Mouse (Mus musculus) forelimb bud, embryonic 11.5 days (tissue): Measurements from ENCODE around the gene Snx27.
A peak's percentile ranks its signal among the peaks of the same experiment; 100 is the strongest.

ENCODE experiments used
- DNase-seq: peaks from one replicate; pipeline ENCODE4 v3.0.0-alpha.2; 2012; ENCODE audit warnings: low read depth, low spot score

Gene Snx27

DNA sequence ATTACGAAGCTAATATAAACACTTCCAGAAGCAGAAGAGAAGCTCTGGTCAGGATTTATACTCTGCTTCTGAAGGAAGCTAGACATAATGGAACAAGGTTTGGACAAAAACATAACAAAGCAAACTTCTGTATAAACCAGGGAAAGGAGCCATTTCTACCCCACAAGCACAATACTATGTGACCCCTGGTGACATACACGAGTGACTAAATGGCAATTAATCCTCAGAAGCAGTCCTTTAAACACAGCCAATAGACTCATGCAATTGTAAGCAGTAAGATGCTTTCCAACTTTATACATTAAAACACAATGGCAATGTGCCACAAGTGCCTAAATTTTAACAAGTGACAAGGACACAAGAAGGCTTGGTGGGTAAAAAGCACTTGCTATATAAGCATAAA is 15.3 kb downstream of the Snx27 start:
- DNase-seq, result no peak

DNA sequence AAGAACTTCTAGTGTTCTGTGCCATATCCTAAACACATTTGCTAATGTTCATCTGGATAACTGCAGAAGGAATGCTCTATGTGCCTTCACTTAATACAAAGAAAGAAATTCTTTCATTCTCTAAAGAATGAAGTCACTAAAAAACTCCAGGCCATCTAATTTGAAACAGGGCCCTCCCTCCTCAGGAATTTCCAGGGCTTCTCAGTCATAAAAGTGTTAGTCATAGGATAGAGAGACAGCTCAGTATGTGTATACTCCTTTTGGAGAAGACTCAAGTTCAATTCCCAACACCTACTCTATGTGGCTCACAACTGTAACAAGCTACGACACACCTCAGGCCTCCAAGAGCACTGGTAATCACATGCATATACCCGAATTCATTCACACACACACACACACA is 17.0 kb downstream of the Snx27 start:
- peak; percentile 41 for DNase-seq

DNA sequence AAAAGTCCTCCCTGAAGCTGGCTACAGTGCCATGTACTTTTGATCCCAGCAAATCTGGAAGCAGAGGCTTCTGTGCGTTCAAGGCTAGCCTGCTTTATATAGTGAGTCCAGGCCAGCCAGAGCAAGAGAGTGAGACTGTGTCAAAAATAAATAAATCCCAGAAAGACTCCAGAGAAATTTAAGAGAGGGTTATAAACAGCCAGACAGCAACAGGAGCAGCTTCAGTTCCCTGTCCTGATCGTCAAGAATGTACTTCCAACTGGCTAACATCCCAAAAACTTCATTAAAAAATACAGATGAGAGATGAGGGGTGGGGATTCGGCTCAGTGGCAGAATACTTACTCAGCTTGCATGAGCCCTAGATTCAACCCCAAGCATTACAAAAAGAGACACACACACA is 17.4 kb downstream of the Snx27 start:
- DNase-seq, result no peak

DNA sequence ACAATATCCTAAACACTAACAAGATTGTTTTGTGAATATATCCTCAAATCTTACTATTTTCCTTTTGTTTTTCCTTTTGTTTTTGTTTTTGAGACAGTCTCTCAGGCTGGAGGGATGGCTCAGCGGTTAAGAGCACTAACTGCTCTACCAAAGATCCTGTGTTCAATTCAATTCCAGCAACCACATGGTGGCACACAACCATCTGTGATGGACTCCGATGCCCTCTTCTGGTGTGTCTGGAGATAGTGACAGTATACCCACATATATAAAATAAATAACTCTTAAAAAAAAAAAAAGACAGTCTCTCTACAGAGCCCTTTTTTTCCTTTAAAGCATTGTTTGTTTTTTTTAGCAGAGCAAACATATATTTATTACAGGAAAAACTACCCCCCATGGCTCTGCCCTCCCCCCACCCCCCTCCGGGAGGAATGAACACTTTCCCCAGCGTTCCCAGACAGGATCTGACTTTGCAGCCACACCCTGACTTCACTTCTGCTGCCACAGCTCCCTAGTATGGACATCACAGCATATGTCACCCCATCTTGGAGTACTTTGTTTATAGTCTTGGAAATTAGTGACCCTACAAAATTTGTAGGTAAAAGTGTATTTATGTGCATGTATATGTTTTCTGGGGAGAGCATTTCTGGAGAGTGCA is 18.0 kb downstream of the Snx27 start:
- DNase-seq, result no peak

DNA sequence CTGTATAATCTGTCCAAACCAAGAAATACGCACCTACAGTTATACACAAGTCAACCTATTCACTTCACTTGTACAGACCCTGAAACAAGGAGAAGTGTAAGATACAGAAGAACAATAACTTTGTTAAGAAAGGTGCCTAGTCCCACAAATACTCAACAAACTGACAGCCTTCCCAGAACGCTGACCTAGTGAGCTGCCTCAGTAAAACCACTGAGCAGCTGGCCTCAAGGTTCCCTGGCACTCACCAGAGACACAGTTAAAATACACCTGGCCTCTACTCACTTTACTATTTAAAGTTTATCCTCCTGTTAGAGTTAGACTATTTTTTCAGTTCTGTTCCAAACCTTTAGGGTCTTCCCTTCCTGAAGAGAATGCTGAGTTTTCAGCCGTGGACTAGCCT is 19.4 kb downstream of the Snx27 start:
- no peak for DNase-seq

DNA sequence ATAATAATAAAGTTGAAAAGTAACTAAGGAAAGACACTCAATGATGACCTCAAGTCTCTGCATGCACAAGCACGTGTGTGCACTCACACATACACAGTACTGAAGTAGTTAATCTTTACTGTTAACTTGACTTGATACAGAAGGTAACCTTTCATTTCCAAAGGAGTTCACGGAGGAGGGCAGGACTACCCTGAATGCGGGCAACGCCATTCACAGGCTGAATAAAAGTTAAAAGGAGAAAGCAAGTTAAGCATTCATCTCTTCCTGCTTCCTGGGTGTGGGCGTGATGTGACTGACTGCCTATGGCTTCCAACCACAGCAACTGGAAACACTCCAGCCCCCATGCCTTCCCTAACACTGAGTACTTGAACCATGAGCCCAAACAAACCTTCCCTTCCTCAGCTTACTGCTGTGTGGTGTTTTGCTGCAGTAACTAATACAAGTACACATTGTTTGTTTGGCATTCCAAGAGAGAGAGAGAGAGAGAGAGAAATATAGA is 22.5 kb downstream of the Snx27 start:
- no peak for DNase-seq

DNA sequence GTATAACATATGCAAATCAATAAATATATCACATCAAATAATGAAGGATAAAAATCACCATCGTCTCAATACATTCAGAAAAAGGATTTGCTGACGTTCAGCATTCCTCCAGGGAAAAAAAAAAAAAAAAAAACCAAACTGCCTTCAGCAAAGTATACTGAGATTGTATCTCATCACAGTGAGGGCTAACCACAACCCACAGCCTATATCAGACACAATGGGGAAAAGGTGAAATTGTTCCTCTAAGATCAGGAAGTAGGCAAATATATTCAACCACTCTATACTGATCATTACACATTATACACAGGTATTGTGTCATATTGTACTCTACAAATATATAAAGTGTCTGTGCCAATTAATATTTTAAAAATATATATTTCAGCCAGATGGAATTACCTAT is 33.5 kb downstream of the Snx27 start:
- no peak for DNase-seq

DNA sequence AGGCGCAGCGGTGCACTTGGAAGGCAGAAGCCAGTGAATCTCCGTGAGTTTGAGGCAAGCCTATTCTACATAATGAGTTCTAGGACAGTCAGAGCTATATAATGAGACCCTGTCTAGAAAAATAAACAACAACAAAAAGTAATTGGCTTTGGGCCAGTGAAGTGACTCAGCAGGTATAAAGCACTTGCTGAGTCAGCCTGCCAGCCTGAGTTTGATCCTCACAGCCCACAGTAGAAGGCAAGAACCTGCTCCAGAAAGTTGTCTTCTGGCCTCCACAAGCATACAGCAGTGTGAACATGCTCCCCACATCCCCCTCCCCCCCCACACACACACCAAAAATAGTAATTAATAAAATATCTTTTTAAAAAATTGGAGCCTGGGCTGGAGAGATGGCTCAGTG is 45.3 kb downstream of the Snx27 start:
- no peak for DNase-seq

DNA sequence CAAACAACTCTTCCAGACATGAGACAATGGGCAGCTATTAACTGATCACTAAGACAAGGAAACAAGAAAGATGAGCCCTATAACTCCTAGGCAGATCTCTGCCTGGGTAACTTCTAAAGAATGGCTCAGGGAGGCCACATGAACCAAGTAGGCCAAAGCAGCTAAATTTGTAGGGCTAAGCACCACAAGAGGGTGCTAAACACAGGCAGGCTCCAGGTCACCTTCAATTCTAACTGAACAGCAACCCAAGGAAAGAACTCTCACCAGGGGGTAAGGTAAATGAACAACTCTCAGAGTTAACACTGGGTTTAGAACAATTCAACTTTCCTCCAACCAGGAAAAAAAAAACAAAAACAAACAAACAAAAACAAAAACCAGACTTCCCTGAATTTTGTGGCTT is 48.5 kb downstream of the Snx27 start:
- DNase-seq, result no peak

DNA sequence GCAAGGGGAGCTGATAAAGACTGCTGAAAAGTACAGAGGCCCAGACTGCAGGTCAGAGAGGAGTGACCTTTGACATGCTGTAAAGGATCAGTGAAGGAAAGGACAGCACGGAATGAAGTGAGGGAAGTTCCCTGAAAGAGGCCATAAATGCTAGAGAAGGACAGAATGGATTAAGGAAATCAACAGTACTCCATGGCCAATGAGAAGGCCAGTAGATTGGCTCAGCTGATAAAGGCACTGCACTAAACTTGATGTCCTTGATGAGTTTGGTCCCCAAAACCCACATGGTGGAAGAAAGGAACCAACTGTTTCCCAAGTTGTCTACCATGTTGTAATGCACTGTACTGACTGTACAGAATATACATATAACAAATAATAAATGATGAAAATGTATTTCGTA is 55.8 kb downstream of the Snx27 start:
- no peak for DNase-seq

DNA sequence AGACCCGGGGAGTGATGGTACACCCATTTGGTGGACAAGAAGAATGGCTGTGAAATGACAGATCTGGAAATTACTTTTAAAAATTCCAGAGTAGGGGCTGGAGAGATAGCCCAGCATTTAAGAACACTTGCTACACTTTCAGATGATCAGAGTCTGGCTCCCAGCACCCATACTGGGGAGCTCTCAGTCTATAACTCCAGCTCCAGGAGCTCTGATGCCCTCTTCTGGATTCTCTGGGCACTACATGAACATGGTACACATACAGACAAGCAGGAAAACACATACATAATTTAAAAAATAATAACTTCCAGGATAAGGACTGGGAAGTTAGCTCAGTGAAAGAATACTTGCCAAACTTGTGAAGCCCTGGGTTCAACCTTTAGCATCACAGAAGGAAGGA is 75.9 kb downstream of the Snx27 start:
- peak; percentile 2 for DNase-seq

DNA sequence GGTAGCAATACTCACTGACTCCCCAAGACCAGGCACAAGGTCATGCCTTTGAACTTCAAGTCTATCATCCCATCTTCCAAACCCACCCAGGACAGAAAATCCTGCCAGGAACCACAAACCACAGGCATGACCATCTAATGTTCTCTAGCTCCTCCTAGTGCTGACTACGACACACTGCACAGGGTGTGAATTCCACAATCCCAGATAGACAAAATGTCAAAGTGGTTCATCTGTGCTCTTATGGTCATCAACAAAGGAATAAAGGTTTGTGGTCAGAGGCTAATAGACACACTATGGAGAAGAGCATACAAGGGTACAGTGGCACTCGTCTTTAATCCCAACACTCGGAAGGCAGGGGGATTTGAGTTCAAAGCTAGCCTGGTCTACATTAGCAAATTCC is 80.3 kb downstream of the Snx27 start:
- DNase-seq, result peak; percentile 14

DNA sequence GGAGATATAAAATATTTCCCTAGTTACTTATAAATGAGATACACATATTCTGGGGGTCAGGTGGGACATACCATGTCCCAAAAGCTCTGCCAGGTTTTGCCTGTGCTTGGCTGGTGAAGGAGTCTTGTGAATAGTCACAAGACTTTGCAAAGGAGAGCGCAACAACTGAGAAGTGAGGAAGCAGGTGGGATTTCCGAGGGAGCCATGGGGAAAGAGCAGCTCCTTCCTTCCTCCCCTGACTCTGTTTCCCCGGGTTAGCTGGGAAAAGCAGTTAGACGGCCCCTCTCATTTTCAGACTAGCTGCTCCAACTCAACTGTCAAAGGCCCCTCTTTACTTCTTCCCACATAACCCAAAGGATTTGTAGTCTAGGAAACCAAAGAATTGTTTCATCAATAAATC is 85.4 kb downstream of the Snx27 start:
- no peak for DNase-seq

DNA sequence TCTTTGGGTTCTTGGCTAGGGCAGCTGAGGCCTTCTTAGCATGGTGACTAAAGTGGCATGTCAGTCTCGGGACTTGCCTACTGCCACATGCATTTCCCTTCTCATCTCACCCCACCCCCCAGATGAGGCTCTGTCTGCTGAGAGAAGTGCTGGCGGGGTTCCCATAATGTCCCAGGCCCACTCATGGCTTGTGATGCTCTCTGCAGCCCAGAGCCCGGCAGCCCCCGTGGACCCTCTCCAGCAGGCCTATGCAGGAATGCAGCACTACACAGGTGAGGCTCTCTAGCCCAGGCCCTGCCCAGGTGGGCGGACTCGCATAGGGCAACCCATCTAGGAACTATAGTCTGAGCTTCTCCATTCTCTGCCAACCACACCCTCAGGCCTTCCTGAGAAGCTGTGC is 94.9 kb downstream of the Snx27 start:
- no peak for DNase-seq

DNA sequence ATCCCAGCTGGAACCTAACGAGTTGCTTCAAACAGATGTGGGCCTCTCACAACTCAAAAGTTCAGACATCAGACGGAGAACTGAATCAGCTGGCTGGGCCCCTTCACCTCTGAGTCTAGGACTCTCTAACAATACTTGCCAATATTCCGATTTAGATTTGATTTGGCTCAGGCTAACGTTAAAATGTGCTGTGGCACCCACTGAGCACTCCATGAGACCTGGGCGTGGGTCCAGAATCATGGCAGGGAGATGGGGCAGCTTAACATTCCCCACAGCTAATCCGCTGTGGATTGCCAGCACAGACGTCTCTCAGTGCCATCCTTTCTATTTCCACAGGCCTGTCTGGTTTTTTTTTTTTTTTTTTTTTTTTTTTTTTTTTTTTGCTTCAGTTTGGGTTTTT is 96.6 kb downstream of the Snx27 start:
- no peak for DNase-seq

DNA sequence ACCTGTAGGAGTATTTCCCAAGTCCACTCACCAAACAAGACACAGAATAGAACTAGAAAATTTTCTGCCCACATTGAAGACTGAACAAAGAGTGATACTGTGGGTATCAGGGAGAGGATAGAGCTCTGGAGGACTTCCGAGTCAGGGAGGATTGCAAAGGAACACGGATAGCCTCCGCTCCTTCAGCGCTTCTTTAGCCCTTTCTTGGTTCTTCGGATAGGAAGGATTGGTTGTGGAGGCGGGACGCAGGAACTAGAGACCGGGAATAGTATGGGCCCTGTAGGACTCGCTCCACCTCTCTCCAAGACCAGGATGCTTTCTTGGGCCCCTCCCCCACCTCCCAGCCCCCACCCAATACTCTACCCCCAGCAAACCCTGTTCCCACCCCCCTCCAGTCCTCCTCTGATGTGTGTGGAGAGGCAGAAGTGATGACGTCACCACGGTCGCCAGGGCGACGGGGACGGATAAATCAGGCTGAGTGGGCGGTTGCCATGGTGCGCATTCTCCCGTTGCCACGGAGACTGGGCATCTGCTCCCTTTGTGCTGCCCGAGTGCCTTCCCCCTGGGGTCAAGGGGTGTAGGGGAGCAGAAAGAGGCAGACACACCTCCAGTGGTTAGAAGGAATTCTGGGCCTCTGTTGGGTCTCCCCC is 98.6 kb downstream of the Snx27 start:
- peak; percentile 70 for DNase-seq

DNA sequence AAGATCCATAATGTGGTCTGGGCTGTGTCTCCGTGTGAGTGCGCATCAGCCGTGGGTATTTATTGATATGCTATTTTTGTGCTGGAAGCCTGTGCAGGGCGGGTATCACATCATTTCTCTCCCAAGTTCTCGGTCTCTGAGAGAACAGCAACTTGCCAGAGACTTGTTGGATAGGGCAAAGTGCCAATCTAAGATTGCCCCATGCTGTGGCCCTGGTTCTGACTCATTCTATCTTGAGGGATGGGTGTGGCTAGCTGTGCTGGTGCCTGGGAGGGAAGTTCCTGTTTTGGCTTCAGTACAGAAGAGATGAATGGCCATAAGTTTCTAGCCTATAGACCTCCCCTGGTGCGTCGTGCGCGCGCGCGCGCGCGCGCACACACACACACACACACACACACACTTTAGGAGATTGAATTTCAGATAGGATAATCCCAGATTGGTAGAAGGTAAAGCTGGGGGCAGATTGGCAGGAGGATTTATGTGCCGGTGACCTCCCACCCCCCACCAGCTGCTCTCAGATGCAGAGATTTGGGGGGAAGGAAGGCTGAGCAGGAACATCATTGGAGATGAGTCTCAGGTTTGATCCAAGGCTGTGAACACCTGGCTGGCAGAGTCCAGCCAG is 99.6 kb downstream of the Snx27 start:
- no peak for DNase-seq

DNA sequence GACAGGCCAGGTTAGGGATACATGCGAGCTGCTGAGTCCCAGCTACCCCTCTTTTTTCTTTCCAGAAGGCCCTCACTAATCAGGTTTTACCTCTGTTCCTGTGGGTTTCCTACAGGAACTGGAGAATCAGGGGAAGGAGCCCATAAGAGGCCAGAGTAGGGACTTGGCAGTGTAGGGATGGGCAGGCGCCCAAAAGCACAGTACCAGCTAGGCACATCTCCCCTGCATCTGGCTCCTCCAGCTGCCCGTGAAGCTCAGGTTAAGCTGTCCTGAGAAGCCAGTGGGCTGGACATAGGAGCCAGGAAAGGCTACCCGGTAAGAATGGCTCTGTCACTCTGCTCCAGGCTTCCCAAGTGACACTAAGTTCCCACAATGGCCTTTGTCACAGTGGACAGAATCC is 101.1 kb downstream of the Snx27 start:
- DNase-seq, result no peak

DNA sequence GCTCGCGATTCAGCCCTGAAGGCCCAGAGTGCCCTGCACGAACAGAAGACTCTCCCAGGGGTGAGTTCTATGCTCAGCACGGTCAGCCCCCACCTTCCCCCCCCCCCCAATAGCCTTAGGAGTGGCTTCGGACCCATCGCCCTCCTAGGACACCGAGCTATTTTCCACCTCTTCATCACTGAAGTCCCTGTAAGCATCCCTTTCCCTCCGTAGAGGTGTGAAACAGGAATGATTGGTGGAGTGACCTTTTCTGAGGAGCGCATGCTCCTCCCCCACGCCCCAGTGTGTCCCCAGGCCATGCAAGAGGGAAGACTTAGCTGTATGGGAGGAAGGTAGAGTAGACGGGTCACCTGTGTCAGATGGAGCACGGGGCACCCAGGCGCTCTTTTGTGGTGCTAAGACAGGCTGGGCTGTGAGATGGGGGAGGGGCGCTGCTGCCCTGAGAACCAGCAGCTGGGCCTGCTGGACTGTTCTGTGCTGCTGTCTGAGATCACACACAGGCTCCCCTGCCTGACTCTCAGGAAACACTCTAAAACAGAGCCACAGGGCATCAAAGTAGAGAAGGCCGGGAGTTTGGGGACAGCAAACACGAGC is 102.1 kb downstream of the Snx27 start, which contains the start of gene Riiad1:
Gene Riiad1, minus strand, starts transcription at position 51 of the 594 bp plus-strand sequence.
- no peak for DNase-seq

DNA sequence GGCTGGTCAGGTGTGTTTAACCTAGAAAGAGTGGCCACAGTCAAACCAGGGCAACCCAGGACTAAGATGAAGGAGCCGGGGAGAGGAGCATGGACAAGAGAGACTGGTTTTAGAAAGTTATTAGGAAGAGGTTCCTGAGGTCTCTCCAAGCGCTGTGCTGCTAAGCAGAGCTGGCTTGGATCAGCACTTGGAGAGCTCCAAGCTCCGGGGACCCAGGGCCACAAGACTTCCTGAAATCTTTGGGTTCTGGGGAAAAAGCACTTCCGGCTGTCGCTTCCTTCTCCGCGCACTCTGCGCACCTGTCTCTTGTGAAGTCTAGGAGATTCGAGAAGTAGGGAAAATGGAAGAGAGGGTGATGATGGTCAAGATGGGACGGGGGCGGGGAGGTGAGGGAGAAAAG is 103.0 kb downstream of the Snx27 start:
- peak; percentile 46 for DNase-seq

DNA sequence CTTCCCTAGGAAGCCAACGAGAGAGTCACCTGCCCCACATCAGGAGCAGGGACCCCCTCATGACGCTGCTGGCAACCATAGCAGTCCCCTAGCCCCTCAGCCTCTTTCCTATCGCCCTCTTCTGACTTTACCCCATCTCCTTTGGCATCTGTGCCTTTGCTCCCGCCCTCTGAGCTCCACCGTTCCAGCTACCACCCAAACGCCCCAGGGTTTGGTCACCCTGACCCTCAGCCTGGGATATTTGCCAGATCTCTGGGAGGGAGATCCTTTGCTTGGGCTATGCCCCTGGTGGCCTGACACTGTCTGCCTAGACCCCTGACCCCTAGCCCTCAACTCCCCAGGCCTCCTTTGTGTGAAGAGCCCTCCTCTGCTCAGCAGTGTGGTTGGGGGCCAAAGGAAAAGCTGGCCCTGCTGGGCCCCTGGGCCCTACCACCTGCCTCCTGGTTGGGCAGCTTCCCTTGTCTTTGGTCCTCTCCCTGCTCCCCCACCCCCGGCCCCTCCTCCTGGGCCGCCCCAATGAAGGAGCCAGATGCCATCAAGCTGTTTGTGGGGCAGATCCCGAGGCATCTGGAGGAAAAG is 103.8 kb downstream of the Snx27 start:
- DNase-seq, result no peak

DNA sequence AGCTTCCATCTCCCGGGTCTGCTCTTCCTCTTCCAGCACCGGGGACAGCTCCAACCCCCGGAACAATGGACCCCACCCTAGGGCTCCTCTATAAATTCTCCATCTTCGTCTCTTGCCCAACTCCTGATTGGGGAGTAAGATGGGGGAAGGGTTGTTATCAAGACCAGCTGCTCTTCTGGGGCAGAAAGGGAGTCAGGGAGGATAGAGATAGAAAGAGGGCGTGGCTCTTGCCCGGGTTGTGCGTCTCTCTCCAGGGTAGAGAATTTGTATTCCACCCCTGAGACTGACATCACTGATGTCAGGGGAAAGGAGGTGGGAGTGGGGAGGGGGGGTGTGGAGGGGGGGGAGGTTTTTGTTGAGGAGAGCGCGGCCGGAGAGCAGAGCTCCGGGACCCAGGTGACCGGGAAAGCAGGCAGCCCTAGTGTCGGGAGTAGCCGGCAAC is 104.5 kb downstream of the Snx27 start, which contains the start of gene Celf3:
Gene Celf3, plus strand, starts transcription at position 315 of the 442 bp plus-strand sequence.
- DNase-seq, result no peak
